Mouse (Mus musculus) E14TG2a.4 (cell line): ENCODE data around the gene Treml2.
A peak's percentile ranks its signal among the peaks of the same experiment; 100 is the strongest.
"Not testable (repeated sequence)": the region's sequence is repeated elsewhere in the genome, so short reads cannot be mapped to it uniquely, and the experiment has no call there.

Experiments used
- H3K27me3 ChIP-seq: 2 replicates; pipeline ENCODE4 v1.6.1; 2014; ENCODE audit warnings: low read length, control low read depth; ENCODE audit not compliant: insufficient read depth
- H3K36me3 ChIP-seq: 2 replicates; pipeline ENCODE4 v1.6.1; 2014; ENCODE audit warnings: low read length, control low read depth; ENCODE audit not compliant: insufficient read depth
- H3K4me1 ChIP-seq: replicated peaks from 2 replicates; pipeline ENCODE4 v1.6.1; 2014; ENCODE audit warnings: low read depth, low read length, control low read depth
- H3K4me3 ChIP-seq: replicated peaks from 2 replicates; pipeline ENCODE4 v1.5.1; 2014; ENCODE audit warnings: mild to moderate bottlenecking, low read length
- H3K9me3 ChIP-seq: 2 replicates; pipeline ENCODE4 v1.6.1; 2014; ENCODE audit warnings: low read length, control low read depth
- CTCF ChIP-seq: conservative IDR thresholded peaks from 2 replicates; pipeline ENCODE4 v1.5.1; 2014; ENCODE audit warnings: low read length
- NANOG ChIP-seq: IDR thresholded peaks from 2 replicates; pipeline ENCODE4 v1.6.1; 2014; ENCODE audit warnings: borderline replicate concordance, low read length, mixed read lengths
- POU5F1 ChIP-seq: IDR thresholded peaks from 2 replicates; pipeline ENCODE4 v1.6.1; 2014; ENCODE audit warnings: low read length, borderline replicate concordance

Gene Treml2

GRCm38 (mm10) chr17:48300199-48300598, 901 bp downstream of the Treml2 start:
- H3K36me3 ChIP-seq, result no peaks in the 10 kb centered on the region
- H3K4me1 ChIP-seq, result peaks cover 55% of the 10 kb centered on the region
- TF ChIP-seq POU5F1, result no peak
- TF ChIP-seq CTCF, result no peak
- no peak for TF ChIP-seq NANOG
- H3K27me3 ChIP-seq, result no peaks in the 10 kb centered on the region
- no peaks in the 10 kb centered on the region for H3K9me3 ChIP-seq
- 0 out of 2 replicates have a peak overlapping the region, but pooled peaks have one; percentile 10 for H3K4me3 ChIP-seq

- TF ChIP-seq CTCF (no peak), POU5F1 (no peak), NANOG (no peak)
- H3K9me3 ChIP-seq, result no peaks in the 10 kb centered on the region
- H3K36me3 ChIP-seq, result no peaks in the 10 kb centered on the region
Measured at GRCm38 (mm10) chr17:48300861-48301260, 1.6 kb downstream of the Treml2 start.

DNA sequence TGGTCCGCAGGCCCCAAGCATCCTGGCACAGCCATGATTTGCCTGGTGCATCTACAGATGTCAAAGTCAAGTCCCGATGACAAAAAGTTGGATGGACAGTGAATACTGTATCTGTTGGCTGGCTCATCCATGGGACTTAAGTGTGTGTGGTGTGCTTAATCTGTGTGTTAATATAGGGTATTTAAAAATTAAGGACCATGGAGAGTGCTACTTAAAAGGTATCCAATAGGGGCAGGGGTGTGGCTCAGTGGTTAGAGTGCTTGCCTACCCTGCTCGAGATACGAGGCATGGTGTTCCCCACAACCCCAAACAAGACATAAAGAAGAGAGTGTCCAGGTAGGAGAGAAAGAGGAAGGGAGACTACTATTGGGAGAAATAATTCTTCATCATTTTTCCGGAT, 2.5 kb downstream of the Treml2 start:
- TF ChIP-seq POU5F1 (no peak), NANOG (no peak), CTCF (no peak)
- no peaks in the 10 kb centered on the region for H3K9me3 ChIP-seq

More at GRCm38 (mm10) chr17:48300861-48301260, 1.6 kb downstream of the Treml2 start:
- no peaks in the 10 kb centered on the region for H3K27me3 ChIP-seq
- H3K4me3 ChIP-seq, result 0 out of 2 replicates have a peak overlapping the region, but pooled peaks have one; percentile 10
- H3K4me1 ChIP-seq, result peaks cover 50% of the 10 kb centered on the region

DNA sequence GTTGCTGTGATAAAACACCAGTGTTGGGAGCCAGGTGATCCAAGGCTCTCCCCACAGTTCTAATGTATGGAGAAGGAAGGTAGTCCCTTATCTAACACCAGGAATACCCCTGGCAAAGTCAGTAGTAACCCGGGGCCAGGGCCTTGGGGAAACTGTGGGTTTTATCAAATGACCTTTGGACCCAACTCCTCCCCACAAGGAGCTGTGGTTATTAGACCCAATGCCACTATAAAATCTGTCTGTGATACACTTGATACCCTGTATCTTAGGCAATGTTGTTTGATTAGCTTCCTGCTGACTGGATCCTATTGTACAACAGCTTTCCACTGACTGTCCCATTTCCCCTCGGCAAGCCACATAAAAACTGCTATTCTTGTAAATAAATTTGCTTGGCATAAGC, 12.8 kb downstream of the Treml2 start:
- H3K9me3 ChIP-seq, result no peaks in the 10 kb centered on the region
- H3K27me3 ChIP-seq, result peaks cover 4% of the 10 kb centered on the region; the same call in 1 of the 2 replicates

More for the DNA sequence above, 2.5 kb downstream of the Treml2 start:
- no peaks in the 10 kb centered on the region for H3K27me3 ChIP-seq
- H3K4me3 ChIP-seq, result no peak overlapping the region
- H3K36me3 ChIP-seq, result no peaks in the 10 kb centered on the region
- peaks cover 43% of the 10 kb centered on the region for H3K4me1 ChIP-seq

DNA sequence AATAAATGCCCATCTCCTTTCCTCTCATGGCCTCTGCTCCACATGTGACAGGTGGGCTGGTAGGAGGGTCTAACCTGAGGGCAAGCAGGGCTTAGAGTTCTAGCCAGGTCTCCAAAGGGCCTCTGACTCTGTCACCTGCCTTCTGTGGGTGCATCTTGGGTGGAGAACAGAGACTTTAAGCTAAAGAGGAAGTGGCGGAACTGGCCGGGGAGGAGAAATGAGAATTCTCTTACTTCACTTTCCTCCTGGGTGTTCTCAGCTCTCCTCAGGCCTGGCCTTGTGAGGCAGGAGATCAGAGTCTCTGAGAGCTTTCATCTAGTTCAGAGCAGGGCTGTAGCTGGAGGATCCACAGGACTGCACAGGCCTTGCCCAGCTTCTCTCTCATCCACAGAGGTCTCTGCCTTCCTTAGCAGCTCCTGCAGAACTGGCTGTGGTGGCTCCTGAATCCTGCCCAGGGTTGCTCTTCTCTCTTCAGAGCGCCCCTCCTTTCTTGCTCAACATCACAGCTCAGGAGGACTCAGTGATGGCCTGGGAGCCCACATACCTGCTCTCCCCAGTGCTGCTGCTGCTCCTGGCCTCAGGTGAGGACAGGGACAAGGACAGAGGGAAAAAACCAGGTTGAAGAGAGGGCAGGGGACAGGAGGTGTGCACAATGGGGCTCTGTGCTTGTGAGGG, 16.7 kb downstream of the Treml2 start, which contains the start of gene B430306N03Rik:
Gene B430306N03Rik (plus strand): TSS at position 237 of the 675 bp plus-strand sequence.
- not testable (repeated sequence) for H3K36me3 ChIP-seq, H3K4me3 ChIP-seq, H3K4me1 ChIP-seq, H3K27me3 ChIP-seq, H3K9me3 ChIP-seq

More for the DNA sequence above, 12.8 kb downstream of the Treml2 start:
- no peak for TF ChIP-seq POU5F1
- TF ChIP-seq NANOG, result no peak
- TF ChIP-seq CTCF, result no peak
- H3K4me1 ChIP-seq, result no peaks in the 10 kb centered on the region
- no peak overlapping the region for H3K4me3 ChIP-seq
- no peaks in the 10 kb centered on the region for H3K36me3 ChIP-seq

GRCm38 (mm10) chr17:48318686-48319085, 19.4 kb downstream of the Treml2 start:
- Histone ChIP-seq H3K27me3 (peaks cover 4% of the 10 kb centered on the region), H3K4me1 (peaks cover 11% of the 10 kb centered on the region), H3K4me3 (no peak overlapping the region), H3K36me3 (no peaks in the 10 kb centered on the region), H3K9me3 (no peaks in the 10 kb centered on the region)
- no peak for TF ChIP-seq POU5F1
- TF ChIP-seq CTCF, result no peak
- no peak for TF ChIP-seq NANOG

GRCm38 (mm10) chr17:48321279-48321678, 22.0 kb downstream of the Treml2 start:
- no peak overlapping the region for H3K4me3 ChIP-seq
- peaks cover 24% of the 10 kb centered on the region for H3K4me1 ChIP-seq
- TF ChIP-seq CTCF (no peak), POU5F1 (no peak), NANOG (no peak)
- H3K9me3 ChIP-seq, result no peaks in the 10 kb centered on the region
- H3K27me3 ChIP-seq, result peaks cover 4% of the 10 kb centered on the region
- H3K36me3 ChIP-seq, result no peaks in the 10 kb centered on the region

DNA sequence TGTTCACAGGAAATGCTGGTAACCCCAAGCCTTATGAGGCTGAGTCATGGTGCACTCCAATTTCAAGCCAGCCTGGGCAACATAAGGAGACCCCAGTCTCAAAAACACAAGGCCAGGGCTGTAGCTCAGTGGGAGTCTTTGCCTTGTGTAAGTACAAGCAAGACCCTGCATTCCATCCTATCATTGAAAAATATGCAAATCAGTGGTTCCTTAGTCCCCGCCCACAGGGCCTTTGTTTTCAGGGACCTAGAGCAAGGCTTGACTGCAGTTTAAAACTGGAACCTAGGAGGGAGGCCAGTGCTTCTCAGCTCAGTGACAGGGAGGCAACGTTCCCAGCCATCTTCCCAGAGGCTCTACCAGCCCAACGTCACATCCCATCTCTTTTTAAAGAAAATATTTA, 23.9 kb downstream of the Treml2 start:
- H3K27me3 ChIP-seq, result no peaks in the 10 kb centered on the region
- TF ChIP-seq POU5F1 (no peak), NANOG (no peak), CTCF (no peak)
- H3K4me3 ChIP-seq, result no peak overlapping the region
- H3K36me3 ChIP-seq, result no peaks in the 10 kb centered on the region
- H3K4me1 ChIP-seq, result peaks cover 24% of the 10 kb centered on the region
- H3K9me3 ChIP-seq, result no peaks in the 10 kb centered on the region

DNA sequence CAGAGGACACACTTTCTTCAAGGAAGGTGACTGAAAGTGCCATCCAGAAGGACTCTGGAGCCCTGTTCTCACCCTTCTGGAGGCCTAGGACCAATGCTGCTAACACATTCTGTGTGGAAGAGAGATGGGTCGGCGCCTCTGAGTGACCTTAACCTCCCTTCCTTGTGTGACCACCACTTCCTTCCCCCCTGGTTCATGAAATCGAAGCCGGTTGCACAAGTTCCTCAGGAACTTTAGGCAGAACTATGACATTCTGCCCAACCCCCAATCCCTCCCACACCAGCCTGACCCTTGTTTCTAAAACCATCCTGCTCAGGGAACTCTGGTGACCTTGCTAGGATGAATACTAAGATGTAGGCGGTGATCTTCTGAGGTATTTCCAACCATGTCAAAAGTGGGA, 25.0 kb downstream of the Treml2 start:
- Histone ChIP-seq H3K4me3 (no peak overlapping the region), H3K27me3 (no peaks in the 10 kb centered on the region), H3K36me3 (no peaks in the 10 kb centered on the region), H3K9me3 (no peaks in the 10 kb centered on the region), H3K4me1 (peaks cover 24% of the 10 kb centered on the region)
- TF ChIP-seq CTCF, result no peak
- TF ChIP-seq POU5F1, result no peak
